Mouse (Mus musculus): ENCODE measurements at regions not wholly inside any gene's neighbourhood (a gene's known extent, or its start where the extent isn't known, plus 50 kb on each side); places are given as distances from the start of the nearest gene placed in this dataset.

DNA sequence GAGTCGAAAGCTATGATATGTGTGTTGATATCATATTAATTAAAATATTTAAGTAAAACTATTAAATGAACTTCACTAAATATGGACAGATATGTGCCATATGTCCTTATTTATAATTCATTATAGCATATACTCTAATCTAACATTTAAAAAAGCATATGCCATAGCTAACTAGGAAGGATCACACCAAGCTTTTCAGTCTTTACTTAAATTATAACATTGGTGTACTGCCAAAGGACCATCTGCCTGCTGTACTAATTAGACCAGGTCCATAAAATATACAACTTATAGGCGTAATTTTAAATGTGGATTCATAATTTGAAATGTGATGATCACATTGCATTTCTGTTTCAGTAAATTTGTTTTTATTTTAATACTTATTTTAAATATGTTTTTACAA lies 651.9 kb upstream of the Klhl1 start:
- no peaks in the 10 kb centered on the region for H3K9me3 ChIP-seq (replicated peaks; ENCODE audit: control insufficient read depth, low read length, poor library complexity, severe bottlenecking)
- no peaks in the 10 kb centered on the region for H3K36me3 ChIP-seq (ENCODE audit: control insufficient read depth, insufficient read depth, low read length)
- H3K4me1 ChIP-seq (ENCODE audit: control insufficient read depth, insufficient read depth, low read length): no peaks in the 10 kb centered on the region
- no peak overlapping the region for H3K27ac ChIP-seq (ENCODE audit: low read length)
- H3K4me3 ChIP-seq (ENCODE audit: low read depth, low read length): no peak overlapping the region
- no peak overlapping the region for H3K9ac ChIP-seq (ENCODE audit: low read depth, low read length)
- WGBS: 94% methylated on average over 2 of the region's 2 CpGs
- H3K4me2 ChIP-seq (ENCODE audit: low read length): no peak overlapping the region
- ATAC-seq: no peak
- no peaks in the 10 kb centered on the region for H3K27me3 ChIP-seq (ENCODE audit: control insufficient read depth, insufficient read depth, low read depth, low read length)

DNA sequence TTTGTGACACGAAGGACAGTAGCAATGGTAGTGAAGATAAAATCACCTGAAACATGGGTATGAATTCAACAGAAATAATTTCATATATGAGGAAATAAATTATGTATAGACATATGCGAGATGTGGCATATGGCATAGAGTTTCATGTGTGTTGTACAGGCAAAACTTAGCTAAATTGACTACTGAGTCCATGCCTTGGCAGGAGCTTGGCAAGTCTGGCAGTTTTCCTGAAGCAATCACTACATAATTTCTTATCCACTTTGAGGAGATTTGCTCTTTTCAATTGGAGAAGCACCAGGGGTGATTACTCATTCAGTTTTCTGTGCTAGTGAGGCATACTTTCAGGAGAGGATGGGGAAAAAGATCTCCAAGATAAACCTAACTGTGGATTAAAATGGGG lies 646.9 kb upstream of the Klhl1 start:
- Histone ChIP-seq H3K4me3 (ENCODE audit: low read depth, low read length) (no peak overlapping the region), H3K27ac (ENCODE audit: low read length) (no peak overlapping the region), H3K9ac (ENCODE audit: low read depth, low read length) (no peak overlapping the region), H3K36me3 (ENCODE audit: control insufficient read depth, insufficient read depth, low read length) (no peaks in the 10 kb centered on the region), H3K27me3 (ENCODE audit: control insufficient read depth, insufficient read depth, low read depth, low read length) (no peaks in the 10 kb centered on the region), H3K4me2 (ENCODE audit: low read length) (no peak overlapping the region), H3K4me1 (ENCODE audit: control insufficient read depth, insufficient read depth, low read length) (no peaks in the 10 kb centered on the region), H3K9me3 (replicated peaks; ENCODE audit: control insufficient read depth, low read length, poor library complexity, severe bottlenecking) (no peaks in the 10 kb centered on the region)
- ATAC-seq: no peak
- WGBS: 93% methylated on average over 2 of the region's 2 CpGs

DNA sequence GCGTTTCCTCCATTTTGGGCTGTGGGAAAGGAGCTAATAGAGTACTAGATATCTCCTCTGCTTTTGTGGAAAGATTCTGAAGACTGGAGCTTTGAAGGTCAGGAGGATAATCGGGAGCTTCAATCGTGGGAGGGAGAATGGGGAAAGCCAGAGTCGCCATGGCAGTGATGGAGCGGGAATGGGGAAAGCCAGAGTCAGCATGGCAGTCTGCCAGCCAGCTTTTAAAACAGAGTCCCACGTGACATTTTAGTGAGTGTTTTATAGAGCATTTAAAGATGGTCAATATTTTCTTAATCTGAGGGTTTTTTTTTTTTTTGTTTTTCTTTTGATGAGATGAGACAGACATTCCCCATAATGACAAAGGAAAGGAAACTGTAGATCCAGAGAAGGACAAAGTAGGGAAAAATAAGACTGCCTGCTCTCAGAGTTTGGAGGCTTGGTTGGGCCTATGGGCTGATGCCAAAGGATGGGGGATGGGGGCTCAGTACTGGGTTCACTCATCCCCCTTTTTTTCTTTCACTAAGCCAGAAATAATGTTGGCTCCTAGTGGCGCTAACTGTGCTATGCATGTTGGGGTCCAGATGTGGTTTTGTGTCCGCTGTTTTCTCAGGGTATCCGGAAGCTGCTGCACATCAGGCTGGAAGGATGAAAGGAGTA lies 630.2 kb upstream of the Klhl1 start:
- 90% methylated on average over 9 of the region's 9 CpGs for WGBS
- Histone ChIP-seq H3K27ac (ENCODE audit: low read length) (no peak overlapping the region), H3K4me1 (ENCODE audit: control insufficient read depth, insufficient read depth, low read length) (no peaks in the 10 kb centered on the region), H3K9ac (ENCODE audit: low read depth, low read length) (no peak overlapping the region), H3K36me3 (ENCODE audit: control insufficient read depth, insufficient read depth, low read length) (no peaks in the 10 kb centered on the region), H3K27me3 (ENCODE audit: control insufficient read depth, insufficient read depth, low read depth, low read length) (no peaks in the 10 kb centered on the region), H3K9me3 (replicated peaks; ENCODE audit: control insufficient read depth, low read length, poor library complexity, severe bottlenecking) (no peaks in the 10 kb centered on the region), H3K4me2 (ENCODE audit: low read length) (no peak overlapping the region), H3K4me3 (ENCODE audit: low read depth, low read length) (no peak overlapping the region)
- ATAC-seq: no peak

DNA sequence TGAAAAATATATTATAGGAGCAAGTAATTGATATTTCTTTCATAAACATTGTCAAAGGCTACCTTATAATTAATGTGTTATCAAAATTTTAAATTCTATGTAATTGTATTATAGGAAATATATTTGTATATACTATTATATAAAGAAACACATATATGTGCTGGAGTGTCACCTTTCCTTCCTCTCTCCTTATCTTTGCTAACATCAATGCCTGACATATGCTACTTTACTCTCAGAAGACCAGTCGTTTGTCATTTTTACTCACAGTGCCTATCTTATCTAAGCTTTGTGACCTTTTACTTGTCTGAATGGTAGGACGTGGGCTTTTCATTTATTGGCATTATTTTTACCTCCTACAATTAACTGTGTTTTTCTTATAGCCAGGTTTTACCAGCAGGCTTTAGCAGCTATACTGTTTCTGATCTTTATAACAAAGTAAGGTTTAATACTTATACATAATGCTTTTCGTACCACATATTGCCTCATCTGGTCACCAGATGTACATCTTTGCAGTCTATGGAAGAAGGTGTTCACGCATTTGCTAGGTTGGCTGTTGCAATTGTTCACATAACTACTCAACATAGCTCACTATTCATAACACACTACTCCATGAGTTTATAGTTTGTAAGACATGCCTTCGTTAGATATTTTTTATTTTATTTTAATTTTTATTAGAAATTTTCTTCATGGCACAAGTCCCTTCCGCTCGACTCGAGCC lies 597.2 kb upstream of the Klhl1 start:
- H3K9ac ChIP-seq (ENCODE audit: low read depth, low read length): no peak overlapping the region
- H3K9me3 ChIP-seq (replicated peaks; ENCODE audit: control insufficient read depth, low read length, poor library complexity, severe bottlenecking): no peaks in the 10 kb centered on the region
- H3K27me3 ChIP-seq (ENCODE audit: control insufficient read depth, insufficient read depth, low read depth, low read length): no peaks in the 10 kb centered on the region
- no peak overlapping the region for H3K4me2 ChIP-seq (ENCODE audit: low read length)
- no peaks in the 10 kb centered on the region for H3K4me1 ChIP-seq (ENCODE audit: control insufficient read depth, insufficient read depth, low read length)
- 91% methylated on average over 8 of the region's 8 CpGs for WGBS
- no peaks in the 10 kb centered on the region for H3K36me3 ChIP-seq (ENCODE audit: control insufficient read depth, insufficient read depth, low read length)
- no peak for ATAC-seq
- no peak overlapping the region for H3K4me3 ChIP-seq (ENCODE audit: low read depth, low read length)
- no peak overlapping the region for H3K27ac ChIP-seq (ENCODE audit: low read length)

DNA sequence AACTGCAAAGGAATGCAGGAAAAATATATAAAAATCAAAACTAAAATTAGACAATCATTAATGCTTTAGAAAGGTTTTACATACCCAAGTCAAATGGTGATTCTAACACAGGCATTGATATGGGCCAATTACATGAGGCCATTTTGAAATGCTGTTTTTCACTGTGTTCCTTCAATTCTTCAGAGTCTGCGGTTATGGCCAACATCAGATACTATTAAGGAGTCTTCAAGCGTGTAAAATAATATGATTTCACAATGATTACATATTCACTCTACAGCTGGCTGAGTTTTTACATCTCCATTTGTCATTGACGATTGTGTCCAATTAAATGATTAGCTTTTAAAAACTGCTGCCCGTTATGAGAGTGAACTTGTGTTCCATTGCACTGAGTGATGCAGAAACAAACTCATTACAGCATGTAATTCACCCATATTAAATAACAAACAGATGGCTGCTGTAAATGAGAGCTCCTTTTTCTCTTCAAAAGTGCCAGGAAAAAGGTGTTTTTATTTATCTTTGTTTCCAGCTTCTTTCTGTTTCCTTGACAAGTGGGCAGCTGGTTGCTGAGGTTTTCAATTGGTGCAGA lies 582.3 kb upstream of the Klhl1 start:
- 62% methylated on average over 4 of the region's 4 CpGs for WGBS
- Histone ChIP-seq H3K4me3 (ENCODE audit: low read depth, low read length) (no peak overlapping the region), H3K27me3 (ENCODE audit: control insufficient read depth, insufficient read depth, low read depth, low read length) (no peaks in the 10 kb centered on the region), H3K9ac (ENCODE audit: low read depth, low read length) (no peak overlapping the region), H3K4me2 (ENCODE audit: low read length) (no peak overlapping the region), H3K27ac (ENCODE audit: low read length) (no peak overlapping the region), H3K4me1 (ENCODE audit: control insufficient read depth, insufficient read depth, low read length) (no peaks in the 10 kb centered on the region), H3K9me3 (replicated peaks; ENCODE audit: control insufficient read depth, low read length, poor library complexity, severe bottlenecking) (no peaks in the 10 kb centered on the region), H3K36me3 (ENCODE audit: control insufficient read depth, insufficient read depth, low read length) (no peaks in the 10 kb centered on the region)
- ATAC-seq: no peak

DNA sequence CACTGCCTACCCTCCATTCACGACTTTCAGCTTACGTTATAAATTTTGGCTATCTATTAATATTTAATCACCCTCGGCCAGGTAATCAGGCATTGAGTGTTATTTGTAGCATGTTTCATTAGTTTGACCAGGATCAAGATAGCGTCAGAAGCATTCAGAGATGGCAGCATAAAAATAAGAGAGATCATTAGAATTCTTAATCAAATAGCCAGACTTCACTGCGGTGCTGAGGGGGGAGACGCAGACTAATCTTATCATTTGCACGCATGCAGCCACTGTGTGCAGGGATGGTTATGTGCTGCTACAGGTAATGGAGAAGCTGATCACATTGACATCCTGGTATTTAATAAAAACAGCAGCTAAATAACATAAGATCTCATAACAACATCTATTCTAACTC lies 574.5 kb upstream of the Klhl1 start:
- Histone ChIP-seq H3K9me3 (replicated peaks; ENCODE audit: control insufficient read depth, low read length, poor library complexity, severe bottlenecking) (no peaks in the 10 kb centered on the region), H3K4me3 (ENCODE audit: low read depth, low read length) (no peak overlapping the region), H3K36me3 (ENCODE audit: control insufficient read depth, insufficient read depth, low read length) (no peaks in the 10 kb centered on the region), H3K27me3 (ENCODE audit: control insufficient read depth, insufficient read depth, low read depth, low read length) (no peaks in the 10 kb centered on the region), H3K9ac (ENCODE audit: low read depth, low read length) (no peak overlapping the region), H3K4me1 (ENCODE audit: control insufficient read depth, insufficient read depth, low read length) (no peaks in the 10 kb centered on the region), H3K4me2 (ENCODE audit: low read length) (no peak overlapping the region), H3K27ac (ENCODE audit: low read length) (no peak overlapping the region)
- no peak for ATAC-seq
- WGBS: 90% methylated on average over 7 of the region's 7 CpGs

DNA sequence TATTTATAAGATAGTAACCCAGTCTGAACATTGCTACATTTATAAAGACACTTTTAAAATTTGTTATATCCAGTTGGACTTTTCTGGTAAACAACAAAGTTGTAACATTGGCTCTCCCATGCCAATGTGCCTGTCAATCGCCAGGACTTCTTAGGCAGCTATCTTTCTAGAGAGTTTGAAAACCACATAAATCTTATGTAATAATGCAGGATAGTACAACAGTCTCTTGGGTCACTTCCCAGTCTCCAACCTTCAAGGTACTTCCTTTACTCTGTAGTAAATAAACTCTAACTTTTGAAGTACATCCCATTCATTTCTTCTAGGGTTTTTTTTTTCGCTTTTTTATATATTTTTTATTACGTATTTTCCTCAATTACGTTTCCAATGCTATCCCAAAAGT lies 570.0 kb upstream of the Klhl1 start:
- no peak overlapping the region for H3K4me2 ChIP-seq (ENCODE audit: low read length)
- no peaks in the 10 kb centered on the region for H3K9me3 ChIP-seq (replicated peaks; ENCODE audit: control insufficient read depth, low read length, poor library complexity, severe bottlenecking)
- no peaks in the 10 kb centered on the region for H3K27me3 ChIP-seq (ENCODE audit: control insufficient read depth, insufficient read depth, low read depth, low read length)
- H3K9ac ChIP-seq (ENCODE audit: low read depth, low read length): no peak overlapping the region
- ATAC-seq: no peak
- 94% methylated on average over 4 of the region's 4 CpGs for WGBS
- no peak overlapping the region for H3K4me3 ChIP-seq (ENCODE audit: low read depth, low read length)
- no peak overlapping the region for H3K27ac ChIP-seq (ENCODE audit: low read length)
- no peaks in the 10 kb centered on the region for H3K36me3 ChIP-seq (ENCODE audit: control insufficient read depth, insufficient read depth, low read length)
- no peaks in the 10 kb centered on the region for H3K4me1 ChIP-seq (ENCODE audit: control insufficient read depth, insufficient read depth, low read length)

DNA sequence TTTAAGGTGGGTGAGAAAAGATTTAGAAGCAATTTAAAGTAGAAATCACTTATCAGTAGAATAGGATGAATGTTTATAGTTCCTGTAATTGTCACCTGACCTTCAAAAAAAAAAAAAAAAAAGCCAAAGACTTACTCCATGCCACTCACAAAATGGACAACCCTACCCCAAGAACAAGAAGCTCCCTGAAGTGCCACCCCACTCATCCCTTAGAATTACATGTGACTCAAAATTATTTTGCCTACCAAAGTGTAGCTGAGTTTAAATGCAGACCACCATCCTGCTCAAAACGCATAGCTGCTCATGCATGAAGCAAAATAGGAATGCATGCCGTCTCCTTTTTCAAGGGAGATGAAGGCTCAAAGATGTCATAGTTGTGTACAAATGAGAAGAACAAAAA lies 568.4 kb upstream of the Klhl1 start:
- H3K36me3 ChIP-seq (ENCODE audit: control insufficient read depth, insufficient read depth, low read length): no peaks in the 10 kb centered on the region
- no peak overlapping the region for H3K4me3 ChIP-seq (ENCODE audit: low read depth, low read length)
- H3K4me1 ChIP-seq (ENCODE audit: control insufficient read depth, insufficient read depth, low read length): no peaks in the 10 kb centered on the region
- H3K9me3 ChIP-seq (replicated peaks; ENCODE audit: control insufficient read depth, low read length, poor library complexity, severe bottlenecking): no peaks in the 10 kb centered on the region
- no peaks in the 10 kb centered on the region for H3K27me3 ChIP-seq (ENCODE audit: control insufficient read depth, insufficient read depth, low read depth, low read length)
- ATAC-seq: no peak
- 27% methylated on average over 2 of the region's 2 CpGs for whole genome bisulfite sequencing
- no peak overlapping the region for H3K9ac ChIP-seq (ENCODE audit: low read depth, low read length)
- no peak overlapping the region for H3K4me2 ChIP-seq (ENCODE audit: low read length)
- H3K27ac ChIP-seq (ENCODE audit: low read length): no peak overlapping the region

Data from midbrain, embryonic 16.5 days (tissue).